Mouse (Mus musculus): Measurements from ENCODE around the gene Mtrex. TPM values are rescaled to one million over a fixed set of nuclear protein-coding genes. Genes with fewer than 3 reads are reported as not detected.
A peak's percentile ranks its signal among the peaks of the same experiment; 100 is the strongest.

Mtrex gene
- polyA plus RNA-seq (2012; rRNA removed), result 41.3 and 50.8 TPM in 2 replicates
- 60.2 and 69.3 TPM in 2 replicates for polyA plus RNA-seq (2014; fragmentation: Nextera tagmentation; extraction: Ambion mirVana)

- Histone ChIP-seq H3K4me2 (replicated peaks; ENCODE audit: low read depth, low read length, severe bottlenecking) (peak within 1 kb of the TSS; percentile 81), H3K4me1 (ENCODE audit: control insufficient read depth, insufficient read depth, low read length) (peaks cover 14% of the 10 kb centered on the region), H3K4me3 (replicated peaks; ENCODE audit: low read length) (peak within 1 kb of the TSS; percentile 80), H3K9me3 (ENCODE audit: control insufficient read depth, low read length) (no peaks in the 10 kb centered on the region), H3K9ac (ENCODE audit: low read depth, low read length, severe bottlenecking) (peak within 1 kb of the TSS; percentile 78), H3K27ac (replicated peaks; ENCODE audit: low read depth, low read length) (peak within 1 kb of the TSS; percentile 74), H3K27me3 (ENCODE audit: control insufficient read depth, insufficient read depth, low read length) (no peaks in the 10 kb centered on the region), H3K36me3 (ENCODE audit: control insufficient read depth, insufficient read depth, low read length) (peaks cover 15% of the 10 kb centered on the region)
- under 1% methylated on average over 50 of the region's 57 CpGs for WGBS
- DNase-seq (ENCODE audit: low spot score) (peak; percentile 99), ATAC-seq (ENCODE audit: low FRiP score, low read depth) (peak; percentile 99)
- peak; percentile 55; the same call in 1 of the 2 replicates for TF ChIP-seq POLR2A (IDR thresholded peaks at IDR 0.05; ENCODE audit: borderline replicate concordance, extremely low read depth, insufficient read depth, insufficient read length)
Observed at GRCm38 (mm10) chr13:112927287-112928001, at the start of gene Mtrex, which contains the start of gene Dhx29. Gene Mtrex, minus strand, starts transcription at chr13:112927398. Gene Dhx29, plus strand, starts transcription at chr13:112927454.

GRCm38 (mm10) chr13:112976720-112977119, 49.5 kb upstream of the Mtrex start:
- Histone ChIP-seq H3K9me3 (ENCODE audit: control insufficient read depth, low read length) (no peaks in the 10 kb centered on the region), H3K4me1 (ENCODE audit: control insufficient read depth, insufficient read depth, low read length) (no peaks in the 10 kb centered on the region), H3K27ac (replicated peaks; ENCODE audit: low read depth, low read length) (no peak overlapping the region), H3K9ac (ENCODE audit: low read depth, low read length, severe bottlenecking) (no peak overlapping the region), H3K4me2 (replicated peaks; ENCODE audit: low read depth, low read length, severe bottlenecking) (peak overlapping the region; percentile 30; the same call in 1 of the 2 replicates), H3K4me3 (replicated peaks; ENCODE audit: low read length) (no peak overlapping the region; the same call in 1 of the 2 replicates), H3K27me3 (ENCODE audit: control insufficient read depth, insufficient read depth, low read length) (0 out of 2 replicates have a peak, but pooled peaks cover 5% of the 10 kb centered on the region), H3K36me3 (ENCODE audit: control insufficient read depth, insufficient read depth, low read length) (no peaks in the 10 kb centered on the region)
- WGBS, result 43% methylated on average over 10 of the region's 10 CpGs
- DNase-seq (ENCODE audit: low spot score) (no peak), ATAC-seq (ENCODE audit: low FRiP score, low read depth) (no peak)
- no peak for TF ChIP-seq POLR2A (IDR thresholded peaks at IDR 0.05; ENCODE audit: borderline replicate concordance, extremely low read depth, insufficient read depth, insufficient read length)

- 88% methylated on average over 5 of the region's 5 CpGs for WGBS
- peaks cover 60% of the 10 kb centered on the region for H3K36me3 ChIP-seq (ENCODE audit: control insufficient read depth, insufficient read depth, low read length)
- DNase-seq (ENCODE audit: low spot score), result no peak
Observed at GRCm38 (mm10) chr13:112967267-112967666, 40.1 kb upstream of the Mtrex start.

GRCm38 (mm10) chr13:112964421-112964820, 37.2 kb upstream of the Mtrex start:
- Histone ChIP-seq H3K4me1 (ENCODE audit: control insufficient read depth, insufficient read depth, low read length) (no peaks in the 10 kb centered on the region), H3K4me3 (replicated peaks; ENCODE audit: low read length) (no peak overlapping the region), H3K36me3 (ENCODE audit: control insufficient read depth, insufficient read depth, low read length) (peaks cover 83% of the 10 kb centered on the region), H3K9me3 (ENCODE audit: control insufficient read depth, low read length) (no peaks in the 10 kb centered on the region), H3K9ac (ENCODE audit: low read depth, low read length, severe bottlenecking) (no peak overlapping the region), H3K4me2 (replicated peaks; ENCODE audit: low read depth, low read length, severe bottlenecking) (no peak overlapping the region), H3K27ac (replicated peaks; ENCODE audit: low read depth, low read length) (no peak overlapping the region), H3K27me3 (ENCODE audit: control insufficient read depth, insufficient read depth, low read length) (no peaks in the 10 kb centered on the region)
- ATAC-seq (ENCODE audit: low FRiP score, low read depth) (no peak), DNase-seq (ENCODE audit: low spot score) (no peak)
- no peak for TF ChIP-seq POLR2A (IDR thresholded peaks at IDR 0.05; ENCODE audit: borderline replicate concordance, extremely low read depth, insufficient read depth, insufficient read length)
- WGBS, result 89% methylated on average over 12 of the region's 12 CpGs

More at GRCm38 (mm10) chr13:112967267-112967666, 40.1 kb upstream of the Mtrex start:
- Histone ChIP-seq H3K4me2 (replicated peaks; ENCODE audit: low read depth, low read length, severe bottlenecking) (no peak overlapping the region), H3K4me3 (replicated peaks; ENCODE audit: low read length) (no peak overlapping the region), H3K9ac (ENCODE audit: low read depth, low read length, severe bottlenecking) (no peak overlapping the region), H3K27me3 (ENCODE audit: control insufficient read depth, insufficient read depth, low read length) (no peaks in the 10 kb centered on the region), H3K4me1 (ENCODE audit: control insufficient read depth, insufficient read depth, low read length) (no peaks in the 10 kb centered on the region), H3K9me3 (ENCODE audit: control insufficient read depth, low read length) (no peaks in the 10 kb centered on the region), H3K27ac (replicated peaks; ENCODE audit: low read depth, low read length) (no peak overlapping the region)
- no peak for TF ChIP-seq POLR2A (IDR thresholded peaks at IDR 0.05; ENCODE audit: borderline replicate concordance, extremely low read depth, insufficient read depth, insufficient read length)
- no peak for ATAC-seq (ENCODE audit: low FRiP score, low read depth)

- H3K4me3 ChIP-seq (replicated peaks; ENCODE audit: low read length), result no peak overlapping the region
- H3K4me1 ChIP-seq (ENCODE audit: control insufficient read depth, insufficient read depth, low read length), result no peaks in the 10 kb centered on the region
- DNase-seq (ENCODE audit: low spot score) (no peak), ATAC-seq (ENCODE audit: low FRiP score, low read depth) (no peak)
- 80% methylated on average over 5 of the region's 5 CpGs for WGBS
- no peak overlapping the region for H3K27ac ChIP-seq (replicated peaks; ENCODE audit: low read depth, low read length)
- no peak overlapping the region for H3K4me2 ChIP-seq (replicated peaks; ENCODE audit: low read depth, low read length, severe bottlenecking)
- H3K9me3 ChIP-seq (ENCODE audit: control insufficient read depth, low read length), result no peaks in the 10 kb centered on the region
- no peaks in the 10 kb centered on the region for H3K27me3 ChIP-seq (ENCODE audit: control insufficient read depth, insufficient read depth, low read length)
- no peak overlapping the region for H3K9ac ChIP-seq (ENCODE audit: low read depth, low read length, severe bottlenecking)
- peaks cover 81% of the 10 kb centered on the region for H3K36me3 ChIP-seq (ENCODE audit: control insufficient read depth, insufficient read depth, low read length)
- TF ChIP-seq POLR2A (IDR thresholded peaks at IDR 0.05; ENCODE audit: borderline replicate concordance, extremely low read depth, insufficient read depth, insufficient read length), result no peak
Observed at GRCm38 (mm10) chr13:112963081-112963480, 35.9 kb upstream of the Mtrex start.
